Mouse (Mus musculus): ENCODE results near the gene Phlpp2.
A peak's percentile ranks its signal among the peaks of the same experiment; 100 is the strongest.

Gene Phlpp2

DNA sequence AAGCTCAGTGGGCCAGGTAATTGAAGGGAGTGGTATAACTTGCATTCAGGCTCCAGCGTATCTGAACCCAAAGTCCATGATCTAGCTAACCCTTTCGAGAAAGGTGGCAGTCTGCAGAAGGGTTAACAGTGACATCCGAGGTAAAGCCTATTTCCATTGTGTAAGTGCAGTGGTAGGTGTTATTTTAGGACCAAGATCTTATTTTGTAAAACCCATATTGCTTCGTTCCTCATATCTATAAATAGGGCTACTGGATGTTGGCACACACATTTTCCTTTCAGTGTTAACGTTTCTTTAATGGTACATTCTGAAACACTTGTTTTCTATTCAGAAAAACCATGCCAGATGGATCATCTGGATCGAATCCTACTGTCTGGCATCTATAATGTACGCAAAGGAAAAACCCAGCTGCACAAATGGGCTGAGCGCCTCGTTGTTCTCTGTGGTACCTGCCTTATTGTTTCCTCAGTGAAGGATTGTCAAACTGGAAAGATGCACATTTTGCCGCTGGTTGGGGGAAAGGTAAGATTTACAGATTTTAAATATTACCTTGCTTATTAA is 35.6 kb downstream of the Phlpp2 start:
- peak; percentile 32 for DNase-seq

DNA sequence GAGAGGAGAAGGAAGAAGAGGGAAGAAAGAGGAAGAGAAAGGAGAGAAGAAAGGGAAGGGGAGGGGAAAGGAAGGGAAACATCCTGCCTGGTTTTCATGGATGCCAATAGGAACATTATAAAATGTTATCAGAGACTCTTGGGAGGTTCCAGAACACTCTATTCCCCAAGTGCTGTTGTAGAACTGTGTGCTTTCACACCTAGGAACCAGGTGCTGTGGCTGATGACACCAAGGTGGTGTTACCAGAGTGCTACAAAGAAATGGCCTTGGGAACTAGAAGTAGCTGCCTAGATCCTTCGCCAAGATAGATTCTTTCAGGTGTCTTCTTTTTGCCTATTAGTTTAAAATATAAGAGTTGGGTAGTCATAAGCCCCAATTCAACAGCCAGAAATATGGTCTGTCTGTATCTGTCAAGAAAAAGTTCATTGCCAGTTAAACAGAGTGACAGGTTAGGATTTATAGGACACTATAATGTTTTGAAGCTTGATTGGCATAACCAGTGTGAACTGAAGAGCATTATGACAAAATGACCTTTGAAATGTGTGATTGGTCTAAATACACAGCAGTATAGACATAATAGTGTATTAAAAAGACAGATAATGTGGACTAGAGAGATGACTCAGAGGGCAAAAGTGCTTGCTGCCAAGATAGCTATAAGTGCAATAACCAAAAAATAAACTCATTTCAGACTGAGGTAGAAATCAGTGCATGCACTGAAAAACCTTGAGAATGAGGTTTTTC is 36.8 kb downstream of the Phlpp2 start:
- no peak for DNase-seq

DNA sequence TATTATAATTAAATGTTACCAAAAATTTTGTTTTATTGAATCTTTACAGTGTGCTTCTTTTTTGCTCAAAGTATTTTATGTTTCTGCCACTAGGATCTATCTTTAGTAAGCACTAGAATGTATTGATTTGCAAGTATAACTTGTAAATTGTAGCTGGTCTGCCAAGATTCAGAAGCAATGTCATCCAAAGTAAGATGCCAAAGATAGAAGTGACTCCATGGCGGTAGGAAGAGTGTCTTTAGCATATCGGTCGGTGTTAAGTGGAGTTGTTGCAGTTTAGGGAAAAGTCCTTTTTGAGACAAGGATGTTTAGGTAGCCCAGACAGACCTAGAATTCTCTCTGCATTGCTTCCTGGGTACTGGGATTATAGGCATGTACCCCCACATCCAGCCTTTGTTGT is 38.6 kb downstream of the Phlpp2 start:
- DNase-seq: no peak

DNA sequence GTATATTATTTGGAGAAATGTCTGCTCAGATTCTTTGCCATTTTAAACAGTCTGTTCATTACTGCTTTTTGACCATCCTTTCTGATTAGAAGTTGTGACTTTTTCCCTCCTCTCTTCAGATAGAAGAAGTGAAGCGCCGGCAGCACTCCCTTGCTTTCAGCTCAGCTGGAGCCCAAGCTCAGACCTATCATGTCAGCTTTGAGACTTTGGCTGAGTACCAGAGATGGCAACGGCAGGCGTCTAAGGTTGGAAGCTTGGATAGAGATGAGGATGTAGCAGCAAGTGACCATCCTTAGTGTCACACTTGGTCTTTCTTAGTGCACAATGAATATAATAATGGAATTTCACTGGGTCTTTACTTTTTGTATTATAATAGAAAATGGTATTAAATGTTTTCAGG is 39.0 kb downstream of the Phlpp2 start:
- no peak for DNase-seq

DNA sequence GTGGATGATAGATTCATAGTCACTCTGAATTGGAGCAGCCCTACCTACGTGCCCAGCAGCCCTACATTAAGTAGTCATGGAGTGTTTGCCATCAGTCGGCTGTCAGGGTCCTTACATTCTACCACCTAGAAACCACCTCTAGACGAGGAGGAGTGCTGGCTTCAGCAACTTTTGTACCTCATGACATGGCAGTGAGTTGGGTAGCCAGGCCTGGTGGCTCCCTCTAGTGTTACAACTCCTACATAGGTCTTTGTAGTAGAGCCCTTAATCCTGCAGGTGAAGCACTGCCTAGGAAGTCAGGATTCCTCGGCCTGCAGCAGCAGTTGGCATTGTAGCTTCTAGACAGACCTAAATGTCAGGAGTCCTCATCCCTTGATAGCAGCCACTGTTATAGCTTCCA is 48.9 kb downstream of the Phlpp2 start:
- DNase-seq: peak; percentile 61

DNA sequence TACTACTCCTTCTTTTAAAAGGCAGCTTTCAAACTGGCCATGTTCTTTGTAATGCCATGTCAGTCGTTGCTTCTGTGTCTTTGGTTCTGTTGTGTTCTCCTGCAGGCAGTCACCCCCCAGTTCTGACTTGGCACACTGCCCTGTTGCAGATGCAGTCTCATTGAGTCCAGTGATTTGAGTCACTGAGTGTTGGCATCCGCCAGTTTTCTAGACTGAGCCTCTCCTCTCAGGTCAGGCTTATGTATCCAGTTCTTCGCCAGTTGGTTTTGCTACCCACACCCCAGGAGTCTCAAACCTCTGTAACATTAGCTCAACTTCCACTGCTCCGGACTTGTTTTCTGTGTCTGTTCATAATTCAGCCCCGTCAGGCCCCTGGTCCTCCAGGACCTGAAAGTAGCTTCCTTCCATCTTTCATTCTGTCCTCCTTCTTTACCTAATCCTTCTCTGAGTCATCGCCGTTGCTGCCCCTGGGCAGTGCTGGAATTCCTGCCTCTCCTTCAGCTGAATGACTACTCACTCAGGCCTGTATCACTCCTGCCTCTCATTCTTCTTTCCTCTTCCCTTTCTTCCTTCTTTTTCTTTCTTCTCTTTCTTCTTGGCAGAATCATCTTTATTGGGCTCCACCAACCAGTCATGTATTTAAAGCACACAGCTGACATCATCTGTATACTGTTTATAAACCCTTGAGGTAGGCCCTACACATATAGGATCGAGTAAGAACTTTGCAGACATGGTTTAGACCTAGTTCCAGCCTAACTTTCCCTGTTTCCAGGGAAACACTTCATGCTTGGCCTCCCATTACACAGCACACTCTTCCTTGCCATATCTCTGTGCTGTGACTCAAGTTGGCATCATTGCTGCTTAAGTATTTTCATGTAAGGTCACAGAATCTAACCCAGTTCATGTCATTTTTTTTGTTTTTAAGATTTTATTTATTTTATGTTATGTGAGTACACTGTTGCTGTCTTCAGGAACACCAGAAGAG is 52.4 kb downstream of the Phlpp2 start:
- DNase-seq: peak; percentile 21

DNA sequence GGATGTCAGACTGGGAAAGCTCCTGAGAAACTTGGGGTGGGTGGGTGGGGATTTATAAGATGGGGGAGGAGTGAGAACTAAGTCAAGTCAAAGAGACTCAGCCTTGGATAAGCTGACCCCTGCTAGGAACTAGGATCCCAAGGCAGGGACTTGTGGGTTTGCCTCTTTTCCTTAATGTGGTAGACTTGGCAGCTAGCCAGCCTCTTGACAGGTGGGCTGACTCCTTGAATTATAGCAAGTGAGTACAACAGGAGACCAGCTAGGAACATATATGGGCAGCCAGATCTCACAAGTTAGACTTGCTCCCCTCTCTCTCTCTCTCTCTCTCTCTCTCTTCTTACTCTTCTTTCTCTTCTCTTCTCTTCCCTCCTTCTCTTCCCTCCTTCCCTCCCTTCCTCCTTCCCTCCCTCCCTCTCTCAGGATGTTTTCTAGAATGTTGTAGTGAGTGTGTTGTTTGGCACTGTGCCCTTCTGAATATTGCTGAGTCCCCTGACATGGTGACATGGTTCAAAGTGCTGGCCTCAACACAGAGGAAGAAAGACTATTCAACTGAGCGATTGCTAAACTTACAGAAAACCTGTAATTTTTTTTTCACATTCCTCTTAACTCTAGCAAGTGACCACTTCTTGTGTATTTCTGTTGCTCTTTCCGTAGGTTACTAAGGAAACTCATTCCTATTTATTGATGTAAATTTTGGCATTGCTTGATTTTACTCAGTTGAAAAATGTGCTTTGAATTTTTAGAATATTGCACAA is 73.4 kb downstream of the Phlpp2 start:
- no peak for DNase-seq

- no peak for DNase-seq
These were observed 76.9 kb downstream of the Phlpp2 start for GRCm38 (mm10) chr8:109945153-109945632.

DNA sequence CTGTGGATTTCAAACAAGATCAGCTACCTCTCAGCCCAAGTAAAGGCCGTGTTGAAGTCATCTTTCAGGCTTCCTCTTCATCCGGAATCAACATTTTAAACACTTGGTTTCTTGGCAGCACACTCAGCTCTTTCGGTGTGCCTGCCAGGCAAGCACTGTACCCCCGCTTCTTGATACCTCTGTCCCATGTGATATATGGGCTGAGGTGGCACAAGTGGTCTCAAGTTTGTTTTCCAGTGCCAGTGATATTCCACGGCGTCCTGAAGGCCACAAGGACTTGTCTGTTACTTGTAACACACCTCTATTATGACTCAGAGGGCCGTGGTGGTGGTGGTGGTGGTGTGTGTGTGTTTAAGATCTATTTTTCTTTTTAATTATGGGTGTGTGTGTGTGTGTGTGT is 77.4 kb downstream of the Phlpp2 start:
- no peak for DNase-seq

- no peak for DNase-seq
These were observed 77.9 kb downstream of the Phlpp2 start for GRCm38 (mm10) chr8:109946272-109946671.

- DNase-seq: peak; percentile 59
These were observed 79.3 kb downstream of the Phlpp2 start for GRCm38 (mm10) chr8:109947447-109948284.

GRCm38 (mm10) chr8:109948285-109948564 is 79.9 kb downstream of the Phlpp2 start:
- DNase-seq: no peak

- no peak for DNase-seq
These were observed 83.8 kb downstream of the Phlpp2 start for GRCm38 (mm10) chr8:109952171-109952570.

DNA sequence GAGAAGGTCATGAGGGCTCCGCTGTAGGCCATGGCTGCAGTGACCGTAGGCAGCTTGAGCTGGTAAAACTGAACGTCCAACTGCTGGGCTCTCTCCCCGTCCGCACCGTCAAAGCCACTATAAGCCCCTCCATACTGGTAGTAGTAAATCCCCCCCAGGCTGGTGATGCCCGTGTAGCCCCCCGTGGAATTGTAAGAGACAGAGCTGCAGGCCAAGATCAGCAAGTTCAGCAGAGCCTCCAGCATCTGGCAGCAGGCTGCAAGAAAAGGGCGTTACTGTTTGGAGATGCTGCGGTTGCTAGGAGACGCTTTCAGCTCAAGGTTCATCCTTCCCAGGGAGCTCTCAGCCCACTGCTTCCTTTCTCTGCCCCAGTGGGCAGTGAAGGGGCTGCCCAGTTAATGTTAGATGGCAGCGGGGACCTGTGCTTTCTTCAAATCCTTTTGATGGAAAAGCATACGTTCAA is 86.2 kb downstream of the Phlpp2 start:
- no peak for DNase-seq

DNA sequence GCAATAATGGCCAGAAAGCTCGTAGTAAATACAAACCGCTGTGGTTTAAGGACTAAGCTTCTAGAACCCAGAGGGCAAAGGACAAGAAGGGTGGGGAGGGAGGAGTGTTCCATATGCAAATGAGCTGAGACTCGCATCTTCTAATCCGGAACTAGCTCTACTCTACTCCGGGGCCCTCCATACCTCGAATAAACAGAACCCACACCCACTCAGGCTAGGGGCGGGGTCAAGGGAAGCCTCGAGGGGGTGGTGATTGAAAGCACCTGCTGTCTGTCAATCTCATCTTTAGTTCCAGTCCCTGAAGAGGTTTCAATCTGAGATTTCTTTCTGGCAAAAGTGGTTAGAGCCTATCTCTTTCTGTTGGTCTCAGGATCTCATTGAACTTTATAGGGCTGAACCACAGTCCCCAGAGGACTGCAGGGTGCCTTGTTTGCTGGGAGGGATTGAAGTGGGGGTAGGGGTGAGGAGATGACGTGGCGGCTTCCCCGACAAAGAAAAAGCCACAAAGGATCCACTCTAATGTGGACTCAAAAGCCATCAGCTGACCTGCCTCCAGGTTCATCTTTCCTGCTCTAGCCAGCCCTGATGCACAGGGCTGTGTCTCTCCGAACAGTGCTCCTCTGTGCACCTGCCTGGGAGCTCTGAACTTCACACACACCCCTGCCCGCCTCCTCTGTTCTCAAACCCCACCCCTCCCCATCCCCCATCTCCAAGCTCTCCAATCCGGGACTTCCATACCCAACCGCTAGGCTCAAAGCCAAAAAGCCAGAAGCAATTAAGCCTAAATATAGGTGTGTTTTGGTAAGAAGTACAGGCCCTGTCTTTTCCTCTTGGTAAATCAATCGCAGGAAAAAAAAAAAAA is 89.1 kb downstream of the Phlpp2 start:
- DNase-seq: no peak

DNA sequence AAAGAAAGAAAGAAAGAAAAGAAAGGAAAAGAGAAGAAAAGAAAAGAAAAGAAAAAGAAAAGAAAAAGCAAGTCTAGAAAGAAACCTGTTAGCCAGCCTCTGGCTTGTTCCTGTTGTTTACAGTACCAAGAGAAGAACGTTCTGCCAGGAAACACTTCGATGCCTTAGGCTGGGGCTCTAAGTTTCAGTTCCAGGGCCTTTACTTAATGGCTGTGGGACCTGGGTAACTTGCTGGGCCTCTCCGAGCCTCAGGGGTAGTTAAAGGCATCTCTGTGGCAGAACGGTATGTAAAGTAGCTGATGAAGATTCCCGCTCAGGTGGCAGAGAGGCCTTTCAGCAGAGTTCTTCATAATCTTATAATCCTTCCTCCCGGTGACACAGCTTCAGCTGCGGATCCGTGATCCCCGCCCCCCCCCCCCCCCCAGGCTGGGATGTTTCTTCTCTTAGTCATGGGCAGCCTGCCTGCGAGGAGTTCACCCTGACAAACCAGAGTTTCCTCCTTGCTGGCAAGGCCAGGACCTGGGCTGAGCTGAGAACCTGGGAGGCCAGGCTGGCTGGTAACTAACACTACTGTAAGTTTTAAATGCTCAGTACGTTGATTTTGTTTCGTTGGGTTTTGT is 89.8 kb downstream of the Phlpp2 start:
- no peak for DNase-seq

GRCm38 (mm10) chr8:109959112-109959511 is 90.8 kb downstream of the Phlpp2 start:
- DNase-seq: no peak

DNA sequence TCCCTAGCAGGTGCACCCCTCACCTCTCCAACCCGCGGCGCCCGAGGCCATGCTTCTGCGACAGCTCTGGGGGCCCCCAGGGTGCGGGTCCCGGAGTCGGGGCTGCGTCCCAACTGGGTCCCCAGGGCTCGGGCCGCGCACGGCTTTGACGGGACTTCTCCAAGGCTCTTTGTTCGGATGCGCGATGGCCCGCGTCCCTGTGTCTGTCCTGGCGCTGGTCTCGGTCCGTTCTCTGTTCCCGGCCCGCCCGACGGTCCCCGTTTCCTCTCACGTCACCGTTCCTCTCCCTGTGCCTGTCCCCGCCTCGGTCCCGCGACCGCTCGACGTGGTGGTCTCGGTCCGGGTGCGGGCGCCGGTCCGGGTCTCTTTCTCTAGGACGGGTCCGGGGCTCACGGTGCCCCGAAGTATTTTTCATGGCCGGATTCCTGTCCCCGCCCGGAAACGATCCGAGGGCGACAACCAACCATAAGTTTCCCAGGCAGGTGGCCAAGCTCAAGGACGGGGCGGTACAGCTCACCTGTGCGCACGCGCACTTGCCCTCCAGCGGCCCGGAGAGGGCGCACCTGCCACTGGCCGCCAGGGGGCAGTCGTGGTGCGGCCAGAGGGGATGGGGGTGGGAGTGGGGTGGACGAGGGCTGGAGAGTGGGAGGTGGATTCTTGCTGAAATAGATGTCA is 93.5 kb downstream of the Phlpp2 start, which contains the start of gene Marveld3:
Gene Marveld3 (minus strand): TSS at position 511 of the 675 bp plus-strand sequence.
- DNase-seq: no peak

GRCm38 (mm10) chr8:109962896-109963295 is 94.6 kb downstream of the Phlpp2 start:
- DNase-seq: no peak

GRCm38 (mm10) chr8:109963421-109963820 is 95.1 kb downstream of the Phlpp2 start:
- no peak for DNase-seq

Measured in cerebellum, adult 9-10 months (tissue).